In the genomic region with DNA sequence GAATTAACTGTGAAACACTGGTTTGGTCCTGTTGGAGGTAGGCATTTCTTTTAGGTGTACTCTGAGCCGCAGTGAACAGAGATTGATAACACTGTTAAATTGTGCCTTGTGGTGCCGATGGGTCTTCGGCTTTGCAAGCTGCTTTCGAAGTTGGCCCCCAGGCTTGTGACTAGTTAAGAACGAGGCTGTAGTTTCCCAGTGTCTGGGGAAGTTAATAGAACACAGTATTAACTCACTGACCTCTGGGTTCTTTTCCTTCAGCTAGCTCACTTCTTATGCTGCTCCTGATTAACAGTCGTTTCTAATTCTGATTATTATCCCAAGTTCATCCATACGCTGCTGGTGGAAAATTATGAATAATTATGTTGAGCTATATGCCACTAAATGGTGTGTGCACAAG, we compare ENCODE assay signal across 8 mouse cellular contexts. TPM values are rescaled to one million over a fixed set of nuclear protein-coding genes. Genes with fewer than 3 reads are reported as not detected.
DNase-seq lines count a peak whose midpoint lies in the region; ATAC-seq and TF ChIP-seq lines count a peak whose summit lies in the region.

No protein-coding gene starts in this region.

- H3K4me1 ChIP-seq in CH12.LX (ENCODE audit: control insufficient read depth in 1 of 2, insufficient read depth in 2 of 2), result peaks cover 3 to 35% of the 10 kb centered on the region in 2 experiments; a peak in 3 of 4 replicates
- no peaks in the 10 kb centered on the region for H3K4me1 ChIP-seq in hindbrain, postnatal 0 days (ENCODE audit: insufficient read depth, low read length)
- peaks cover 31% of the 10 kb centered on the region for H3K4me1 ChIP-seq in liver, embryonic 13.5 days (replicated peaks)

- DNase-seq in CH12.LX (ENCODE audit: extremely low read depth) (no peak), NIH3T3 (ENCODE audit: low read depth) (peak; percentile 20), adipocyte (ENCODE audit: low spot score) (no peak)
- peak; percentile 17 for DNase-seq in hindbrain, postnatal 0 days (ENCODE audit: low spot score)
- no peak for DNase-seq in liver, embryonic 13.5 days
- no peak for DNase-seq in gastrocnemius, postnatal 4 days (ENCODE audit: low spot score in 2 of 2)
- DNase-seq in left cerebral cortex, postnatal 4 days, result no peak
- no peak for DNase-seq in ovary, postnatal 10 days (ENCODE audit: low spot score)

- no peak for TF ChIP-seq EP300 in CH12.LX (IDR thresholded peaks at IDR 0.05; ENCODE audit: low read length)

- H3K27ac ChIP-seq in CH12.LX (ENCODE audit: insufficient read depth, low read depth), result no peak overlapping the region
- no peak overlapping the region for H3K27ac ChIP-seq in hindbrain, postnatal 0 days
- no peak overlapping the region for H3K27ac ChIP-seq in liver, embryonic 13.5 days

- intact Hi-C loops in left cerebral cortex, postnatal 4 days (cut with DNase I), result no loop called here

- no peaks in the 10 kb centered on the region for H3K27me3 ChIP-seq in CH12.LX (replicated peaks)
- no peaks in the 10 kb centered on the region for H3K27me3 ChIP-seq in hindbrain, postnatal 0 days (ENCODE audit: insufficient read depth, low read length)
- H3K27me3 ChIP-seq in liver, embryonic 13.5 days, result no peaks in the 10 kb centered on the region

- peaks cover 2% of the 10 kb centered on the region for H3K9me3 ChIP-seq in CH12.LX (replicated peaks; ENCODE audit: low read length)
- H3K9me3 ChIP-seq in hindbrain, postnatal 0 days (ENCODE audit: low read length), result no peaks in the 10 kb centered on the region
- H3K9me3 ChIP-seq in liver, embryonic 13.5 days (replicated peaks), result no peaks in the 10 kb centered on the region

- no peak for TF ChIP-seq CTCF in CH12.LX (conservative IDR thresholded peaks at IDR 0.05 in 1 of 2, IDR thresholded peaks at IDR 0.05 in 1 of 2; ENCODE audit: low read depth in 2 of 2, low read length in 2 of 2)
- TF ChIP-seq CTCF in hindbrain, postnatal 0 days (IDR thresholded peaks at IDR 0.05; ENCODE audit: low read depth), result no peak

- peak overlapping the region; percentile 87 for H3K9ac ChIP-seq in CH12.LX (ENCODE audit: insufficient read depth, low read depth)
- peak overlapping the region; percentile 83 for H3K9ac ChIP-seq in hindbrain, postnatal 0 days (replicated peaks; ENCODE audit: low read length)
- peak overlapping the region; percentile 84 for H3K9ac ChIP-seq in liver, embryonic 13.5 days

- ATAC-seq in hindbrain, postnatal 0 days, result no peak; the same call in 1 of the 2 replicates
- ATAC-seq in liver, embryonic 13.5 days (ENCODE audit: low read depth), result no peak

- 32% methylated on average over 7 of the region's 7 CpGs for WGBS in hindbrain, postnatal 0 days
- WGBS in liver, embryonic 13.5 days (ENCODE audit: insufficient replicate concordance), result 37% methylated on average over 7 of the region's 7 CpGs

- TF ChIP-seq RAD21 in CH12.LX (IDR thresholded peaks at IDR 0.05; ENCODE audit: low read depth, low read length), result no peak

- H3K4me2 ChIP-seq in CH12.LX (ENCODE audit: insufficient read depth, low read depth, poor library complexity, severe bottlenecking), result peak overlapping the region; percentile 65
- H3K4me2 ChIP-seq in hindbrain, postnatal 0 days (ENCODE audit: low read depth, low read length), result peak overlapping the region; percentile 67
- peak overlapping the region; percentile 81 for H3K4me2 ChIP-seq in liver, embryonic 13.5 days

- TF ChIP-seq POLR2A in CH12.LX (IDR thresholded peaks at IDR 0.05; ENCODE audit: low read depth, low read length), result no peak

- in situ Hi-C loops in CH12.LX (cut with MboI; ENCODE audit: low pct_ligation_motif_present, low pct_unique_long_range_greater_than_20kb, low sequenced_read_pairs), result no loop called here

- peak overlapping the region; percentile 70 to 84 (median 83) for H3K4me3 ChIP-seq in CH12.LX (replicated peaks in 1 of 3; ENCODE audit: low read depth in 2 of 3, low read length in 2 of 3, poor library complexity in 1 of 3)
- peak overlapping the region; percentile 93 for H3K4me3 ChIP-seq in hindbrain, postnatal 0 days (ENCODE audit: low read length)
- peak overlapping the region; percentile 78 for H3K4me3 ChIP-seq in liver, embryonic 13.5 days (replicated peaks)

- peaks cover 45% of the 10 kb centered on the region for H3K79me2 ChIP-seq in CH12.LX (replicated peaks; ENCODE audit: control insufficient read depth, extremely low read depth, insufficient read depth, poor library complexity, severe bottlenecking)

- dilution Hi-C loops in CH12.LX (cut with MboI; ENCODE audit: extremely low pct_ligation_motif_present, extremely low pct_unique_long_range_greater_than_20kb, low sequenced_read_pairs), result no loop called here

- peaks cover under 1 to 26% of the 10 kb centered on the region in 2 experiments for H3K36me3 ChIP-seq in CH12.LX (replicated peaks in 1 of 2; ENCODE audit: control insufficient read depth in 1 of 2, insufficient read depth in 1 of 2, low read length in 1 of 2)
- H3K36me3 ChIP-seq in hindbrain, postnatal 0 days (ENCODE audit: insufficient read depth, low read length), result no peaks in the 10 kb centered on the region
- H3K36me3 ChIP-seq in liver, embryonic 13.5 days, result peaks cover 9% of the 10 kb centered on the region

TF ChIP-seq in CH12.LX, 34 proteins besides CTCF, POLR2A, EP300 and RAD21 (continues in another document):
- TF ChIP-seq USF1 (IDR thresholded peaks at IDR 0.05; ENCODE audit: low read depth, low read length) (no peak), BHLHE40 (IDR thresholded peaks at IDR 0.05; ENCODE audit: low read depth, low read length) (no peak), POLR2AphosphoS2 (IDR thresholded peaks at IDR 0.05; ENCODE audit: low read depth, low read length) (no peak), KAT2A (IDR thresholded peaks at IDR 0.05; ENCODE audit: insufficient replicate concordance, low read length) (no peak), SMC3 (IDR thresholded peaks at IDR 0.05; ENCODE audit: low read depth, low read length) (no peak), JUN (IDR thresholded peaks at IDR 0.05; ENCODE audit: insufficient read depth, low read depth, low read length) (no peak), ZKSCAN1 (IDR thresholded peaks at IDR 0.05; ENCODE audit: borderline replicate concordance, low read depth, low read length) (no peak), MYC (IDR thresholded peaks at IDR 0.05; ENCODE audit: low read depth, low read length) (0 out of 2 replicates have a peak, but pooled peaks have one; percentile 30), CHD1 (IDR thresholded peaks at IDR 0.05; ENCODE audit: low read depth, low read length) (peak; percentile 59; the same call in 1 of the 2 replicates), UBTF (IDR thresholded peaks at IDR 0.05; ENCODE audit: low read depth, low read length) (0 out of 2 replicates have a peak, but pooled peaks have one; percentile 41), HCFC1 (IDR thresholded peaks at IDR 0.05; ENCODE audit: low read depth, low read length) (no peak), TCF12 (IDR thresholded peaks at IDR 0.05; ENCODE audit: low read depth, low read length) (no peak; the same call in 1 of the 2 replicates), NELFE (IDR thresholded peaks at IDR 0.05; ENCODE audit: low read depth, low read length) (no peak), USF2 (conservative IDR thresholded peaks at IDR 0.05; ENCODE audit: low read depth, low read length) (no peak), MAX (IDR thresholded peaks at IDR 0.05; ENCODE audit: low read length) (no peak), MXI1 (IDR thresholded peaks at IDR 0.05; ENCODE audit: low read depth, low read length) (peak; percentile 18; the same call in 1 of the 2 replicates), ELF1 (IDR thresholded peaks at IDR 0.05; ENCODE audit: low read depth, low read length) (no peak), MAZ (IDR thresholded peaks at IDR 0.05; ENCODE audit: low read depth, low read length) (no peak), TBP (conservative IDR thresholded peaks at IDR 0.05; ENCODE audit: low read depth, low read length) (no peak), ZMIZ1 (IDR thresholded peaks at IDR 0.05; ENCODE audit: low read depth, low read length) (no peak)

RNA-seq across cellular contexts. Expression of a gene that starts 1.0 kb away (rescaled TPM):
- total RNA-seq in CH12.LX (2012; rRNA removed), result 92.8 and 117 TPM in 2 replicates
- total RNA-seq in CH12.LX (2014; rRNA removed), result 176 and 194 TPM in 2 replicates
- 102 TPM in 2 replicates for polyA plus RNA-seq in CH12.LX (2012; ENCODE audit: insufficient read length, low read depth)
- 109 and 111 TPM in 2 replicates for total RNA-seq in hindbrain, postnatal 0 days (2014; rRNA removed)
- polyA plus RNA-seq in hindbrain, postnatal 0 days (2015; fragmentation: Nextera tagmentation; extraction: Ambion mirVana), result 289 and 299 TPM in 2 replicates
- 31.6 and 37.1 TPM in 2 replicates for polyA plus RNA-seq in liver, embryonic 13.5 days (2015; fragmentation: Nextera tagmentation; extraction: Ambion mirVana)
- 10 to 100 TPM; 37.3 to 41.6 TPM for total RNA-seq in gastrocnemius, postnatal 4 days (2021)
- 100 to 1,000 TPM; 258 to 263 TPM for total RNA-seq in left cerebral cortex, postnatal 4 days (2021)

RNA-seq across cellular contexts. Expression of a gene that starts 40.8 kb away (rescaled TPM):
- not detected in 2 replicates for total RNA-seq in CH12.LX (2012; rRNA removed)
- total RNA-seq in CH12.LX (2014; rRNA removed), result not detected in 2 replicates
- not detected in 2 replicates for polyA plus RNA-seq in CH12.LX (2012; ENCODE audit: insufficient read length, low read depth)
- total RNA-seq in hindbrain, postnatal 0 days (2014; rRNA removed), result not detected in 2 replicates
- not detected in 2 replicates for polyA plus RNA-seq in hindbrain, postnatal 0 days (2015; fragmentation: Nextera tagmentation; extraction: Ambion mirVana)
- not detected in 2 replicates for polyA plus RNA-seq in liver, embryonic 13.5 days (2015; fragmentation: Nextera tagmentation; extraction: Ambion mirVana)
- not detected for total RNA-seq in gastrocnemius, postnatal 4 days (2021)
- not detected for total RNA-seq in left cerebral cortex, postnatal 4 days (2021)

RNA-seq across cellular contexts. Expression of a gene that starts 48.4 kb away (rescaled TPM):
- total RNA-seq in CH12.LX (2012; rRNA removed), result not detected in 2 replicates
- total RNA-seq in CH12.LX (2014; rRNA removed), result not detected in 2 replicates
- not detected in 2 replicates for polyA plus RNA-seq in CH12.LX (2012; ENCODE audit: insufficient read length, low read depth)
- total RNA-seq in hindbrain, postnatal 0 days (2014; rRNA removed), result not detected in 2 replicates
- polyA plus RNA-seq in hindbrain, postnatal 0 days (2015; fragmentation: Nextera tagmentation; extraction: Ambion mirVana), result not detected in 2 replicates
- not detected in 2 replicates for polyA plus RNA-seq in liver, embryonic 13.5 days (2015; fragmentation: Nextera tagmentation; extraction: Ambion mirVana)
- not detected for total RNA-seq in gastrocnemius, postnatal 4 days (2021)
- total RNA-seq in left cerebral cortex, postnatal 4 days (2021), result not detected

RNA-seq across cellular contexts. Expression of a gene that starts 58.0 kb away (rescaled TPM):
- total RNA-seq in CH12.LX (2012; rRNA removed) (not detected in 2 replicates), CH12.LX (2014; rRNA removed) (not detected in 2 replicates)
- not detected in 2 replicates for polyA plus RNA-seq in CH12.LX (2012; ENCODE audit: insufficient read length, low read depth)
- not detected in 2 replicates for total RNA-seq in hindbrain, postnatal 0 days (2014; rRNA removed)
- not detected in 2 replicates for polyA plus RNA-seq in hindbrain, postnatal 0 days (2015; fragmentation: Nextera tagmentation; extraction: Ambion mirVana)
- not detected in 2 replicates for polyA plus RNA-seq in liver, embryonic 13.5 days (2015; fragmentation: Nextera tagmentation; extraction: Ambion mirVana)
- not detected for total RNA-seq in gastrocnemius, postnatal 4 days (2021)
- not detected for total RNA-seq in left cerebral cortex, postnatal 4 days (2021)

Comparison
In these comparisons a context has a peak if more than half of its experiments do, and no peak if none do; other contexts are left out.
1. DNase-seq: peak in NIH3T3 (single experiment) and hindbrain, postnatal 0 days (single experiment); none in CH12.LX (single experiment), liver, embryonic 13.5 days (single experiment), adipocyte (single experiment), gastrocnemius, postnatal 4 days (0 of 2), left cerebral cortex, postnatal 4 days (single experiment) and ovary, postnatal 10 days (single experiment).
2. Peak in every context shown above with its lines, with median percentiles within 50 percentile points of each other: H3K4me2 ChIP-seq, H3K4me3 ChIP-seq and H3K9ac ChIP-seq.